Mouse (Mus musculus) embryonic facial prominence, embryonic 13.5 days (tissue): ENCODE results near the gene Olfr372. TPM values are rescaled to one million over a fixed set of nuclear protein-coding genes. Genes with fewer than 3 reads are reported as not detected.
"Not testable (repeated sequence)": the region's sequence is repeated elsewhere in the genome, so short reads cannot be mapped to it uniquely, and the experiment has no call there.

Source experiments
- ATAC-seq: fragments of 200-750 bp; cut with Nextera tagmentation; 2 replicates; pipeline ENCODE4 v1.8.0; 2017; ENCODE audit warnings: low read depth; ENCODE audit not compliant: insufficient number of reproducible peaks, insufficient read depth, low FRiP score, low TSS enrichment
- H3K27ac ChIP-seq: fragments of 300-500 bp; sonication (generic); 2 replicates; pipeline ENCODE4 v1.5.1; 2015; ENCODE audit warnings: moderate library complexity, mild to moderate bottlenecking, inconsistent platforms
- H3K27me3 ChIP-seq: fragments of 300-500 bp; sonication (generic); 2 replicates; pipeline ENCODE4 v1.6.1; 2015; ENCODE audit warnings: mild to moderate bottlenecking, inconsistent platforms
- H3K36me3 ChIP-seq: fragments of 300-500 bp; sonication (generic); 2 replicates; pipeline ENCODE4 v1.6.1; 2015; ENCODE audit warnings: mild to moderate bottlenecking, inconsistent platforms
- H3K4me1 ChIP-seq: fragments of 300-500 bp; sonication (generic); 2 replicates; pipeline ENCODE4 v1.6.1; 2015; ENCODE audit warnings: inconsistent platforms
- H3K4me2 ChIP-seq: fragments of 300-500 bp; sonication (generic); 2 replicates; pipeline ENCODE4 v1.6.1; 2015; ENCODE audit warnings: moderate library complexity, mild to moderate bottlenecking, inconsistent platforms
- H3K4me3 ChIP-seq: fragments of 300-500 bp; sonication (generic); 2 replicates; pipeline ENCODE4 v1.5.1; 2015; ENCODE audit warnings: mild to moderate bottlenecking, inconsistent platforms
- H3K9ac ChIP-seq: fragments of 300-500 bp; sonication (generic); 2 replicates; pipeline ENCODE4 v1.6.1; 2015; ENCODE audit warnings: mild to moderate bottlenecking, inconsistent platforms
- H3K9me3 ChIP-seq: fragments of 300-500 bp; sonication (generic); 2 replicates; pipeline ENCODE4 v1.6.1; 2016; ENCODE audit warnings: inconsistent platforms
- WGBS: fragments of 180-500 bp; shearing (Covaris S2); methylation state at CpG from one replicate; pipeline ENCODE4 v1.1.7; 2015; ENCODE audit warnings: mixed read lengths; 5-methylcytosine and 5-hydroxymethylcytosine counted together
- polyA plus RNA-seq: library from polyadenylated mRNA; unstranded; fragments of >200 nt; fragmentation: Nextera tagmentation; extraction: Ambion mirVana; gene quantifications from 2 replicates; pipeline ENCODE4 v1.2.1, GENCODE M21; 2015

The Olfr372 gene
- polyA plus RNA-seq: not detected in 2 replicates

DNA sequence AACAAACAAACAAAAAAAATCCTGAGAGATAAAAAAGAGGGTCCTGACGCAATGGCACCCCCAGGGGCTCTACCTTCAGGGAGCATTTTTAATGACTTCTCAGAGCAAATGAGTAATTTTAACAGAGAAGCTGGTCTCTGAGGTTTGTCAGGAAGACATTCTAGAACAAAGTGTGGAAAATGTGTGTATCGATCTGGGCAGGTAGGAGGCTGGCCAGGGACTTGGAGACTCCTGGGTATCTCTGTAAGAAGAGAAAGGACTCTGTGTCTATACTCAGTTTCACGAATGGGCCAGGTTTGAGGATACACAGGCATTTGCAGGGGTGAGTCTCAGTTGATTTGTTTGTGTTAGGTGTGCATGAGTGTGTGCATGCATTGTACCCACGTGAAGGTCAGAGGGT lies at the start of gene Olfr372:
Gene Olfr372, plus strand, starts transcription at position 301 of the 400 bp plus-strand sequence.
- H3K36me3 ChIP-seq, H3K4me2 ChIP-seq, H3K4me3 ChIP-seq, H3K27me3 ChIP-seq, H3K9me3 ChIP-seq, H3K4me1 ChIP-seq, H3K9ac ChIP-seq, ATAC-seq, H3K27ac ChIP-seq: not testable (repeated sequence)
- WGBS: 69% methylated on average over 4 of the region's 4 CpGs

DNA sequence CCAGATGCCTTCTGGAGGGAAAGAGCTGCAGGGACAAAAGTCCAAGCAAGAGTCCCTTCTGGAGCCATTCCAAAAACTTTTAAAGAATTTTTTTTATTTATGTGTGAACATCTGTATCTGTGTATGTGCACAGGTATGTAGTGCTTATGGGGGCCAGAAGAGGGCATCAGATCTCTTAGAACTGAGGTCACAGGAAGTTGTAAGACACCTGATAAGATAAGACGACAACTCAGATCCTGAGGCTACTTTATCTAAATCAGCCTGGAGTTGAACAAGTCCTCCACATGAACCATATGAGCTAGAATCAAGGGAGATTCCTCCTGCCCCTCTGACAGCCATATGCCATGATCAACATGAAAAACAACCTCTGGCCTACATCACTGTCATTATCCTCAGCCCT lies 41.6 kb upstream of the Olfr372 start:
- no peak overlapping the region for H3K4me2 ChIP-seq
- no peaks in the 10 kb centered on the region for H3K27me3 ChIP-seq
- no peak overlapping the region for H3K4me3 ChIP-seq
- H3K27ac ChIP-seq: no peak overlapping the region
- no peak overlapping the region for H3K9ac ChIP-seq
- no peaks in the 10 kb centered on the region for H3K9me3 ChIP-seq
- 68% methylated on average over 1 of the region's 1 CpGs for WGBS
- no peaks in the 10 kb centered on the region for H3K36me3 ChIP-seq
- no peaks in the 10 kb centered on the region for H3K4me1 ChIP-seq
- ATAC-seq: no peak

DNA sequence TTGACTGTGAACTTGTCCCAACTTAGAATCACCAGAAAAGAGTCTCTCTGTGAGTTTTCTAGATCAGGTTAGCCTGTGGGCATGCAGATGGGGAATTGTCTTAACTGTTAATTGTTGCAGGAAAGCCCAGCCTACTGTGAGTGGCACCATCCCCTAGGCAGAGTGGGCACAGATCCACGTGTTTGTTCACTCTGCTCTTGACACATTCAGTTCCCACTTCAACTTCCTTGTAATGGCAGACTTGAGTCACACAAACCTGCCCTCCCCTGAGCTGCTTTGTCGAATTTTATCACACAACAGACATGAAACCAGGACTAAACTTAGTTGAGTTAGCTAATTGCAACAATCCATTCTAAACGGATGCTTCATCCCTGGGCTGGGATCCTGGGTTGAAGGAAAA lies 40.8 kb upstream of the Olfr372 start:
- Histone ChIP-seq H3K36me3 (no peaks in the 10 kb centered on the region), H3K27me3 (no peaks in the 10 kb centered on the region), H3K27ac (no peak overlapping the region), H3K9me3 (no peaks in the 10 kb centered on the region), H3K4me3 (no peak overlapping the region), H3K9ac (no peak overlapping the region), H3K4me1 (no peaks in the 10 kb centered on the region), H3K4me2 (no peak overlapping the region)
- WGBS: 68% methylated on average over 3 of the region's 3 CpGs
- ATAC-seq: no peak

DNA sequence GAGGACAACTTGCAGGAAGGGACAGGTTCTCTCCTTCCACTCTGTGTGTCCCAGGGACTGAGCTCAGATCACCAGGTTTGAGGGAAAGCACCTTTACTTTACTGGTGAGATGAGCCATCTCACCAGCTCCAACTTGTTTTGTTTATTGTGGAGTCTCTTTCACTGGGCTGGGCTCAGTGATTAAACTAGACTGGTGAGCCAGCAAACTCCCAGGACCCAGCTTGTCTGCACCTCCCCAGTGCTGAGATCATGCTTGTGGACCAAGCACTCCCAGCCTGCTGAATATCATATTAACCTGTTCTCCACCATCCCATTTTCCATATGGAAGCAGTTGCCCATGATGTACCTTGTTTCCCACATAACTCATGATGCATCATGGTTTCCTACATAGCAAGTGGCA lies 38.1 kb upstream of the Olfr372 start:
- Histone ChIP-seq H3K27me3 (no peaks in the 10 kb centered on the region), H3K4me2 (no peak overlapping the region), H3K4me1 (no peaks in the 10 kb centered on the region), H3K4me3 (no peak overlapping the region), H3K9me3 (no peaks in the 10 kb centered on the region), H3K9ac (no peak overlapping the region), H3K36me3 (no peaks in the 10 kb centered on the region), H3K27ac (no peak overlapping the region)
- ATAC-seq: no peak

- Histone ChIP-seq H3K4me3 (no peak overlapping the region), H3K9ac (no peak overlapping the region), H3K27ac (no peak overlapping the region), H3K9me3 (no peaks in the 10 kb centered on the region; the same call in 1 of the 2 replicates), H3K4me1 (no peaks in the 10 kb centered on the region), H3K4me2 (no peak overlapping the region), H3K27me3 (no peaks in the 10 kb centered on the region), H3K36me3 (no peaks in the 10 kb centered on the region)
- WGBS: 80% methylated on average over 3 of the region's 3 CpGs
- no peak for ATAC-seq
Measured at GRCm38 (mm10) chr8:72005912-72006311, 35.1 kb upstream of the Olfr372 start.

DNA sequence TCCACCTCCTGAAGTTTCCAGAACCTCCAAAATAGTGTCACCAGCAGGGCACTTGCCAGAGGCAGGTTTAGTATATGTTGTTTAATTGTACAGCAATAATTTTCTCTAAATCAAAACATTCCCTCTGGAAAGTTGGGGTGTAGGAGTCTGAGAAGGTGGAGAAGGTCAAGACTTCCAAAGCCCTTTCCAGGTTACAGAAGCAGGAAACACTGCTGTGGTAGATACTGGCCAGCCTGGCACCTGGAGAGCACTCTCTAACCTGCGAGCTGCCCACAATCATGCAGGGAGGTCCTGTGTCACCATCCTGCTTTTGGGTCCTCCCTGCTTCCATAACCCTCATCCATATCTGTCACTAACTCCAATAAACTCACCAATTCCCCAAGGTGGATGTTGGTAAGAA lies 34.3 kb upstream of the Olfr372 start:
- WGBS: 73% methylated on average over 1 of the region's 1 CpGs
- H3K9me3 ChIP-seq: no peaks in the 10 kb centered on the region; the same call in 1 of the 2 replicates
- H3K9ac ChIP-seq: no peak overlapping the region
- H3K27me3 ChIP-seq: no peaks in the 10 kb centered on the region
- no peak overlapping the region for H3K4me3 ChIP-seq
- no peak overlapping the region for H3K4me2 ChIP-seq
- H3K36me3 ChIP-seq: no peaks in the 10 kb centered on the region
- ATAC-seq: no peak
- no peaks in the 10 kb centered on the region for H3K4me1 ChIP-seq
- H3K27ac ChIP-seq: no peak overlapping the region

GRCm38 (mm10) chr8:72008134-72008641 lies 32.8 kb upstream of the Olfr372 start:
- Histone ChIP-seq H3K36me3 (no peaks in the 10 kb centered on the region), H3K4me2 (no peak overlapping the region)
- 76% methylated on average over 3 of the region's 3 CpGs for WGBS

DNA sequence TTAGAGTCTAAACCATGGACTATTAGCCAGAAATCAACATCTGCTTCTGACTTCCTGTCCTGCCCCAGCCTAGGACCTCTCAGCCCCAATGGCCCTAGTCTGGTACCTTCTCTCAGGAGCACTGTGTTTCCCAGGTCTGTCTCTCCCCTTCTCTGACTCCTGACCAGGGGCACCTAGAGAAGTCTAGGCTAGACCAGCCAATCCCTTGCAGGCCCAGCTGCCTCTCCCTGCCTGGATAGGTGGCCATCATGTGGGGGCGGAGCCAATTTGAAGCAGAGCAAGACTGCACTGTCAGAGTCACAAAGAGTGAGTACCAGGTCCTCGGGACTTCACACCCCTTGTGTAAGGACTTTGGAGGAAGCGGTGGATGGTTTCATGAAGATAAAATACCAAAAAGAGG lies 31.5 kb upstream of the Olfr372 start, which contains the start of gene Cyp4f18:
Gene Cyp4f18, minus strand, starts transcription at position 154 of the 400 bp plus-strand sequence.
- WGBS: 72% methylated on average over 3 of the region's 3 CpGs
- Histone ChIP-seq H3K27ac (no peak within 1 kb of the TSS), H3K9me3 (no peaks in the 10 kb centered on the region; the same call in 1 of the 2 replicates), H3K36me3 (no peaks in the 10 kb centered on the region), H3K9ac (no peak within 1 kb of the TSS), H3K27me3 (no peaks in the 10 kb centered on the region), H3K4me3 (no peak within 1 kb of the TSS), H3K4me2 (no peak within 1 kb of the TSS), H3K4me1 (no peaks in the 10 kb centered on the region)
- no peak for ATAC-seq

More at GRCm38 (mm10) chr8:72008134-72008641, 32.8 kb upstream of the Olfr372 start:
- Histone ChIP-seq H3K27ac (no peak overlapping the region), H3K4me3 (no peak overlapping the region), H3K9me3 (no peaks in the 10 kb centered on the region; the same call in 1 of the 2 replicates), H3K27me3 (no peaks in the 10 kb centered on the region), H3K9ac (no peak overlapping the region), H3K4me1 (no peaks in the 10 kb centered on the region)
- no peak for ATAC-seq

- H3K36me3 ChIP-seq, H3K4me1 ChIP-seq, ATAC-seq, H3K4me2 ChIP-seq, H3K4me3 ChIP-seq, H3K9ac ChIP-seq, H3K9me3 ChIP-seq, H3K27me3 ChIP-seq, H3K27ac ChIP-seq: not testable (repeated sequence)
- 72% methylated on average over 6 of the region's 6 CpGs for WGBS
Measured at GRCm38 (mm10) chr8:72013506-72014228, 27.4 kb upstream of the Olfr372 start.

- not testable (repeated sequence) for H3K36me3 ChIP-seq, H3K4me2 ChIP-seq, H3K27me3 ChIP-seq, H3K9me3 ChIP-seq, H3K9ac ChIP-seq, ATAC-seq, H3K27ac ChIP-seq, H3K4me3 ChIP-seq, H3K4me1 ChIP-seq
- WGBS: 70% methylated on average over 2 of the region's 2 CpGs
Measured at GRCm38 (mm10) chr8:72017339-72017738, 23.7 kb upstream of the Olfr372 start.

GRCm38 (mm10) chr8:72018141-72018540 lies 22.9 kb upstream of the Olfr372 start:
- Histone ChIP-seq H3K9me3 (no peaks in the 10 kb centered on the region), H3K27ac (no peak overlapping the region), H3K4me1 (no peaks in the 10 kb centered on the region), H3K27me3 (no peaks in the 10 kb centered on the region), H3K4me3 (no peak overlapping the region), H3K4me2 (no peak overlapping the region), H3K36me3 (no peaks in the 10 kb centered on the region), H3K9ac (no peak overlapping the region)
- ATAC-seq: no peak
- WGBS: 79% methylated on average over 2 of the region's 2 CpGs

- not testable (repeated sequence) for H3K4me1 ChIP-seq, H3K4me2 ChIP-seq, H3K27me3 ChIP-seq, H3K36me3 ChIP-seq, H3K9me3 ChIP-seq, H3K4me3 ChIP-seq, ATAC-seq, H3K27ac ChIP-seq, H3K9ac ChIP-seq
- WGBS: 86% methylated on average over 1 of the region's 1 CpGs
Measured at GRCm38 (mm10) chr8:72019022-72019421, 22.0 kb upstream of the Olfr372 start.
